Mouse (Mus musculus) midbrain, embryonic 14.5 days (tissue): ENCODE results near the gene Ubr2. TPM values are rescaled to one million over a fixed set of nuclear protein-coding genes. Genes with fewer than 3 reads are reported as not detected.

Source experiments
- ATAC-seq: fragments of 200-750 bp; cut with Nextera tagmentation; 2 replicates; pipeline ENCODE4 v1.8.0; 2017; ENCODE audit warnings: moderate number of reproducible peaks, moderate library complexity; ENCODE audit not compliant: low FRiP score, low TSS enrichment
- DNase-seq: peaks from one replicate; pipeline ENCODE4 v3.0.0-alpha.2; 2015
- H3K27ac ChIP-seq: fragments of 300-500 bp; sonication (generic); replicated peaks from 2 replicates; pipeline ENCODE4 v1.5.1; 2014; ENCODE audit warnings: mild to moderate bottlenecking, low read depth, low read length, moderate library complexity
- H3K27me3 ChIP-seq: fragments of 300-500 bp; sonication (generic); 2 replicates; pipeline ENCODE4 v1.6.1; 2014; ENCODE audit warnings: low read length, control low read depth, mixed read lengths; ENCODE audit not compliant: control insufficient read depth, insufficient read depth
- H3K36me3 ChIP-seq: fragments of 300-500 bp; sonication (generic); 2 replicates; pipeline ENCODE4 v1.6.1; 2014; ENCODE audit warnings: low read length, control low read depth; ENCODE audit not compliant: control insufficient read depth, insufficient read depth
- H3K4me1 ChIP-seq: fragments of 300-500 bp; sonication (generic); 2 replicates; pipeline ENCODE4 v1.6.1; 2014; ENCODE audit warnings: mild to moderate bottlenecking, antibody characterized with exemption, low read length, control low read depth; ENCODE audit not compliant: control insufficient read depth, insufficient read depth
- H3K4me2 ChIP-seq: fragments of 300-500 bp; sonication (generic); 2 replicates; pipeline ENCODE4 v1.6.1; 2014; ENCODE audit warnings: mild to moderate bottlenecking, low read length, moderate library complexity
- H3K4me3 ChIP-seq: fragments of 300-500 bp; sonication (generic); replicated peaks from 2 replicates; pipeline ENCODE4 v1.5.1; 2014; ENCODE audit warnings: low read depth, low read length
- H3K9ac ChIP-seq: fragments of 300-500 bp; sonication (generic); replicated peaks from 2 replicates; pipeline ENCODE4 v1.6.1; 2014; ENCODE audit warnings: mild to moderate bottlenecking, low read length, moderate library complexity
- H3K9me3 ChIP-seq: fragments of 300-500 bp; sonication (generic); 2 replicates; pipeline ENCODE4 v1.6.1; 2016; ENCODE audit warnings: low read length, control low read depth, mixed read lengths; ENCODE audit not compliant: control insufficient read depth
- WGBS: fragments of 180-500 bp; shearing (Covaris S2); extraction: QIAGEN DNeasy Blood & Tissue Kit; methylation state at CpG from one replicate; pipeline ENCODE4 v1.1.7; 2014; 5-methylcytosine and 5-hydroxymethylcytosine counted together
- polyA plus RNA-seq: library from polyadenylated mRNA; unstranded; fragments of >200 nt; fragmentation: Nextera tagmentation; extraction: Ambion mirVana; gene quantifications from 2 replicates; pipeline ENCODE4 v1.2.1, GENCODE M21; 2014

The Ubr2 gene
- polyA plus RNA-seq, 1 experiment from 2014 or later = 24.1 TPM

DNA sequence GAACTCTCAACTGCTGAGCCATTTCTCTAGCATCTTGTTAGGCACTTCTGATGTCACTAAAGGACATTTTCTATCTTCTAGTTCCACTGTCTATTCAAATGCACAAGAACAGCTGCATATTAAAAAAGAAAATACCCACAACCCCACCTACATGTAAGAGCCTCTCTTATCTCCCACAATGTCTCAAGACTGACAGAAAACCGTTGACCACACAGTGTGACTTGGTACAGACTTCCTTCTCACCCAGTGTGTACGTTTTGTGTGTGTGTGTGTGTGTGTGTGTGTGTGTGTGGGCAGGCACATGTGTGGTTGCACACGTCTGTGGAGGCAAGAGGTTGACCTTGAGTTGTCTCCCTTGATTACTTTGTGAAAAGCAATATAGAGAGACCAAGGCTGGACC is 48.2 kb downstream of the Ubr2 start:
- ATAC-seq (no peak), DNase-seq (no peak)
- Histone ChIP-seq H3K27ac (no peak overlapping the region), H3K36me3 (peaks cover 98% of the 10 kb centered on the region), H3K9ac (no peak overlapping the region), H3K4me3 (no peak overlapping the region), H3K27me3 (no peaks in the 10 kb centered on the region), H3K4me1 (no peaks in the 10 kb centered on the region), H3K4me2 (no peak overlapping the region), H3K9me3 (no peaks in the 10 kb centered on the region)
- 85% methylated on average over 3 of the region's 3 CpGs for WGBS

DNA sequence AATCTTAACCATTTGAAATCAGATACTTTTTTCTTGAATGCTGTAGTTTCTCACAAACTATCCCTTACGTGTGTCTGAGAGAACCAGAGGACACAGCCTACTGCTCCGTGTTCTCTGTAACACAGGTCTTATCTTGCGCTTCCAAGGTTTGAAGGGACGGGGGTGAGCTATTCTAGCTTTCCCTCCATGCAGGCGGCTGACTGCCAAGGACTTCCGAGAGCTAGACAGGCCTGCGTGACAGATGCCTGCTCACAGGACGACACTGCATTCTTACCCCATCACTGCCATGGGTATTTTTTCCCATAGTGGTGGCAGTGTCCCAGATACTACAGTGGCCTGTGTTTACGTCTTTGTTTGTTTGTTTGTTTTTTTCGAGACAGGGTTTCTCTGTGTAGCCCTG is 50.1 kb downstream of the Ubr2 start:
- Histone ChIP-seq H3K4me1 (no peaks in the 10 kb centered on the region), H3K27ac (no peak overlapping the region), H3K36me3 (peaks cover 98% of the 10 kb centered on the region), H3K27me3 (no peaks in the 10 kb centered on the region), H3K4me3 (no peak overlapping the region), H3K9ac (no peak overlapping the region), H3K9me3 (no peaks in the 10 kb centered on the region), H3K4me2 (no peak overlapping the region)
- DNase-seq (no peak), ATAC-seq (no peak)
- WGBS = 93% methylated on average over 10 of the region's 10 CpGs

DNA sequence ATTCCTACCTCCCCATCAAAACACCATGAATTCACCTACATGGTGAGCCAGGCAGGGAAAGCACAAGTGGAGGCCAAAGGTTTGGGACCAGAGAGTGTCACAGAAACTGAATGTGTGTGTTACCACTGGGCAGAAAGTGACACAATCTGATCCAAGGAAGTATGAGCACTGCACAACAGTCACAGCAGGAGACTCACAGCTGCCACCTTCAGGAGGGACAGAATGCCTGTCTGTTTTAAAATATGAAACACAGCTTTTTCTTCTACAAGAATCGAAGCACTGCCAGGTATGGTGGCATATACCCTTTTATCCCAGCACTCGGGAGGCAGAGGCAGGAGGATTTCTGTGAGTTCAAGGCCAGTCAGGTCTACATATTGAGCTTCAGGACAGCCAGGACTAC is 52.3 kb downstream of the Ubr2 start:
- peaks cover 98% of the 10 kb centered on the region for H3K36me3 ChIP-seq
- H3K27me3 ChIP-seq = no peaks in the 10 kb centered on the region
- DNase-seq = no peak
- no peaks in the 10 kb centered on the region for H3K4me1 ChIP-seq
- no peak for ATAC-seq
- no peak overlapping the region for H3K9ac ChIP-seq
- no peak overlapping the region for H3K4me2 ChIP-seq
- 87% methylated on average over 2 of the region's 2 CpGs for WGBS
- H3K4me3 ChIP-seq = no peak overlapping the region
- H3K9me3 ChIP-seq = no peaks in the 10 kb centered on the region
- H3K27ac ChIP-seq = no peak overlapping the region

DNA sequence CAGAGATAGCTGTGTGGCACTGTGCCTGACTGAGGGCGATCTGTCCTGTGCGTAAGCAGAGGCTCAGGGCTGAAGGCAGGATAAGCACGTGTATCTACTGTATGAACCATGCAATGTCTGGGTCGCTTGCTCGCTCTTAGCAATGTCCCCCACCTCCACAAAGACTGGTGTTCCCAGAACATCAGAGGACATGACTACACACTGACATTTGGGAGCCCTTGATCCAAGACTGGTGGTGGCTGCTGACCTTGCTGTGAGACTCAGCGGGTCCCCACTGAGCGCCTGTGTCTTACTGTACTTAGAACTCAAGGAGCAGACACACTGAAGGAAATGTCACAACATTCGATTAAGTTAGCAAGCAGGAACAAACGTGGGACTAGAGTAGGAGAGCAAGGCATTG is 64.1 kb downstream of the Ubr2 start:
- WGBS = 94% methylated on average over 9 of the region's 9 CpGs
- no peak for DNase-seq
- no peak overlapping the region for H3K4me3 ChIP-seq
- H3K27ac ChIP-seq = no peak overlapping the region
- no peak overlapping the region for H3K4me2 ChIP-seq
- ATAC-seq = no peak
- H3K4me1 ChIP-seq = no peaks in the 10 kb centered on the region
- H3K9me3 ChIP-seq = no peaks in the 10 kb centered on the region
- peaks cover 82% of the 10 kb centered on the region for H3K36me3 ChIP-seq
- H3K27me3 ChIP-seq = no peaks in the 10 kb centered on the region
- H3K9ac ChIP-seq = no peak overlapping the region

DNA sequence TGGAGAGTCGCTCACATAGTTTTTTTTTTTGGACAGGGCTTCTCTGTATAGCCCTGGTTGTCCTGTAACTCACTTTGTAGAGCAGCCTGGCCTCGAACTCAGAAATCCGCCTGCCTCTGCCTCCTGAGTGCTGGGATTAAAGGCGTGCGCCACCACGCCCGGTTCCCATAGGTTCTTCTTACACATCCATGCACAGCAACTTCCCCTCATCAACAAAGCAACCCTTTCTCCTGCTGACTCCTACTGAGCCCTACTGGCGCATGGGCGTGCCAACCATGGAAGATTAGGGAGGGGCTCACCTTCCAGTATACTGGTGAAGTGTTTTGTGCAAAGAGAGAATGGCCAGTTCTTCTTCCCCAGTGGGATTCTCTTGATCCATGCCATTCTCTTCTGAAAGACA is 67.9 kb downstream of the Ubr2 start:
- H3K4me2 ChIP-seq = no peak overlapping the region
- no peak overlapping the region for H3K9ac ChIP-seq
- H3K4me3 ChIP-seq = no peak overlapping the region
- WGBS = 95% methylated on average over 9 of the region's 9 CpGs
- no peak for ATAC-seq
- DNase-seq = no peak
- H3K9me3 ChIP-seq = no peaks in the 10 kb centered on the region
- peaks cover 98% of the 10 kb centered on the region for H3K36me3 ChIP-seq
- no peaks in the 10 kb centered on the region for H3K27me3 ChIP-seq
- H3K27ac ChIP-seq = no peak overlapping the region
- H3K4me1 ChIP-seq = no peaks in the 10 kb centered on the region

DNA sequence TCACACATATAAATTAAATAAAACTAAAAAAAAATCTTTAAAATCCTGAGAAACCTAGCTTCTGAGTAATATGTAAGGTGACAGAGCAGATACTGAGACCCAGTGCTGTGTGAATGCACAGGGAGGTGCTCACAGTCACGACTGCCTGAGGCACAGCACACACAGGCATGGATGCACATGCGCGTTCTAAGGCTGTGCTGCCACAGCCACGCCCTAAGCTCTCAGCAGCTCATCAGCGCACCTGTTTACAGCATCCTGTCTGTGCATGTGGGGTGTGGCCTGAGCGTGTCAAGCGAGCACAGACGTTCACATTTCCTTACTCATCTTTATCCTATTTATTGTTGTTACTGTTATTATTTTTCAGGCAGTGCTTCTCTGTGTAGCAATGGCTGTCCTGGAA is 69.9 kb downstream of the Ubr2 start:
- Histone ChIP-seq H3K9me3 (no peaks in the 10 kb centered on the region), H3K4me2 (no peak overlapping the region), H3K4me1 (no peaks in the 10 kb centered on the region), H3K9ac (no peak overlapping the region), H3K27me3 (no peaks in the 10 kb centered on the region), H3K4me3 (no peak overlapping the region), H3K36me3 (peaks cover 100% of the 10 kb centered on the region), H3K27ac (no peak overlapping the region)
- WGBS = 96% methylated on average over 8 of the region's 8 CpGs
- DNase-seq = no peak
- ATAC-seq = no peak

DNA sequence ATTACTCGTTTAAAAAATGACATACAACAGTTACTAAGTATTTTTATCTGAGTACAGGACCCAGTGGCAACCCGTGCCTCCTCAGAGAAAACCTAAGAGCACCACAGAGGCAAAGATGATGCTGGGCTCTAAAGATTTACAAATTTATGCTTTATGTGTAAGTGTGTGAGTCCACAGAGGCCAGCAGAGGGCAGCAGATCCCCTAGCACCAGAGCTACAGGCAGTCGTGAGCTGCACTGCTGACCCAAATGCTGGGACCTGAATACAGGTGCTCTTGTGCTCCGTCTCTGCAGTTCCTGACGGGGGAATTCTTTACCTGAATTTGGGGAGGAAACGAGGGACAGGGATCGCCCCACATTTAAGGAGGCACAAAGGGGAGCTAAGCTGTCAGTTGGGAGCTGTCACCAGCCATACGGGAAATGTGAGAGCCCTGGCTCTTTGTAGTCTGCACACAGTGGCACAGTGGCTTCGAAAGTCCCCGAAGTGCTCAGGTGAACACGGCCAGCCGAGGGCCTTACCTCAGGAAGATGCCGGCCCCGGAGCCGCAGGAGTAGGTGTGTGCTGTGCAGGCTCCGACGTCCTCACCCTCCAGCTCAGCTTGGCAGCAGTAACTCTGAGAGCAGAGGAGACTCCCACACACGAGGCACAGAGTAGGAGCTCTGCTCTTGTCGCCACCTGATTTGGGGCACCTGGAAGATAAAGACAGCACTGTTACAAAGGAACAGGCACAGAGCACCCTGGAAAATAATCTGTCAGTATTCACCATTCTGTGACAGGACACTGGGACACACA is 76.6 kb downstream of the Ubr2 start:
- H3K27me3 ChIP-seq = no peaks in the 10 kb centered on the region
- H3K4me2 ChIP-seq = no peak overlapping the region
- WGBS = 84% methylated on average over 19 of the region's 19 CpGs
- no peak overlapping the region for H3K27ac ChIP-seq
- DNase-seq (peak; percentile 81), ATAC-seq (no peak)
- H3K4me3 ChIP-seq = no peak overlapping the region
- H3K9ac ChIP-seq = no peak overlapping the region
- H3K36me3 ChIP-seq = peaks cover 96% of the 10 kb centered on the region
- H3K4me1 ChIP-seq = no peaks in the 10 kb centered on the region
- no peaks in the 10 kb centered on the region for H3K9me3 ChIP-seq

DNA sequence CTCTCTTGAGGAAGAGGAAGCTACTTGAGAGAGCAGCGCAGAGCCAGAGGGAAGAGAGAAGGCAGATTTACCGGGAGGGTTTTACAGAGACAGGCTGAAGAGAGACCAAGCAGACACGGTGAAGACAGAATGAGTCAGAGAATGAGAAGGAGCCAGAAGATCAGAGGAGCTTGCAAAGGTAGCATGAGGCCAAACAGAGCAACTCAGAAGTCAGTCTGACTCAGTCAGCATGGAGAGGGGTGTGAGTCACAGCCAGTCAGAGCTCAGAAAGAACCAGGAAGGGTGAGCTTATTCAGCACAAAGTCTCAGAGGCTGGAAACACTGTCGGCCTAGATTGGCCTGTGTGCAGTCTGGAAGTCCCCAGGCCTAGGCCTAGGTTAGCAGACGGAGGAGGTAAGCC is 77.4 kb downstream of the Ubr2 start:
- H3K4me3 ChIP-seq = no peak overlapping the region

DNA sequence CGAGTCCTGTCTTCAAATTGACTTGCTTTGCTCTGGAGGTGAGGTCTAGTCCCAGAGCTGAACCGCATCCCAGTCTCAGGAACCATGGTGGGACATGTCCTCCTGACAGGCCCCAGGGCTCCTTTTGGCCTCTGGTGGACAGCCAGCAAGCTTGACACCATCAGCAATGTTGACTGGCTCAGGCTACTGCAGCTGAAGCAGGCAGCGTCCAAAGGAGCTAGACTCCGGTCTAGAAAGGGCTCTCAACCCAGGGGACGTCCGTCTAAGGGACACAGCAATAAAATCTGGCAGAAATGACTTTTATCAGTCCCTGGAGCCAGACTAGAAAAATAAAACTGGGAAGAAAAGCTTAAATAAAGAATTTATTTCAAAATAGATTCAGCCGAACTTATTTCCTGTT is 80.5 kb downstream of the Ubr2 start:
- DNase-seq (no peak), ATAC-seq (no peak)
- Histone ChIP-seq H3K4me2 (no peak overlapping the region), H3K27ac (no peak overlapping the region), H3K36me3 (peaks cover 64% of the 10 kb centered on the region), H3K27me3 (no peaks in the 10 kb centered on the region), H3K9ac (no peak overlapping the region), H3K9me3 (no peaks in the 10 kb centered on the region), H3K4me1 (no peaks in the 10 kb centered on the region), H3K4me3 (no peak overlapping the region)
- WGBS = 94% methylated on average over 7 of the region's 7 CpGs

More for the DNA sequence above, 77.4 kb downstream of the Ubr2 start:
- no peak overlapping the region for H3K9ac ChIP-seq
- WGBS = 95% methylated on average over 5 of the region's 5 CpGs
- ATAC-seq (no peak), DNase-seq (no peak)
- H3K27ac ChIP-seq = no peak overlapping the region
- peaks cover 94% of the 10 kb centered on the region for H3K36me3 ChIP-seq
- no peak overlapping the region for H3K4me2 ChIP-seq
- no peaks in the 10 kb centered on the region for H3K9me3 ChIP-seq
- no peaks in the 10 kb centered on the region for H3K4me1 ChIP-seq
- H3K27me3 ChIP-seq = no peaks in the 10 kb centered on the region
